Mouse (Mus musculus) G1E (cell line): ENCODE data around the gene Insl5.

Experiments used
- CTCF ChIP-seq: IDR thresholded peaks from 2 replicates; pipeline ENCODE4 v1.5.1; 2012; ENCODE audit warnings: low read depth, low read length, inconsistent platforms, mixed read lengths
- GATA1 ChIP-seq: IDR thresholded peaks from 2 replicates; pipeline ENCODE4 v1.6.1; 2012; ENCODE audit warnings: borderline replicate concordance, low read length, inconsistent platforms, mixed read lengths

DNA sequence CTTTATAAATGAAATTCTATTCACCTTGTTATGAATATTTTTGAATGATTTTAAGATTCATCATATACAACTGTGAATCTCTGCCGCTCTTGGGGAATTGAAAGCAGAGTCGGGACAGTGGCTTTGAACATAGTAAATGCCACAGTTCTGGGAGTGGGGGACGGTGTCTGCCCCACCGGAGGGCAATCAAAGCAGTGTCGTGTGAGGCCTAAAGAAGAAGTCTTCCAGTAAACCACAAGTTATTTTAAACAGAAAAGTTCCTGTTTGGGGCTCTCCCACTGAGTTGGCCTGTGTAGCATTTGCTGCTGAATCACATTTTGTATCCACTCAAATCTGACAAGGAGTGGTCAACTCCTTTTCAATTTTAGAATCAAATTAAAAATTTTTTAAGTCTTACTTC is 55.5 kb downstream of the Insl5 start:
- TF ChIP-seq CTCF (no peak), GATA1 (no peak)
